Mouse (Mus musculus) embryonic facial prominence, embryonic 14.5 days (tissue): ENCODE results near the gene Fut2. TPM values are rescaled to one million over a fixed set of nuclear protein-coding genes. Genes with fewer than 3 reads are reported as not detected.

Experiments used
- ATAC-seq: fragments of 200-750 bp; cut with Nextera tagmentation; 2 replicates; pipeline ENCODE4 v1.8.0; 2017; ENCODE audit warnings: low read depth, moderate number of reproducible peaks, moderate TSS enrichment
- DNase-seq: peaks from one replicate; pipeline ENCODE4 v3.0.0-alpha.2; 2015; ENCODE audit warnings: low spot score
- H3K27ac ChIP-seq: fragments of 300-500 bp; sonication (generic); replicated peaks from 2 replicates; pipeline ENCODE4 v1.5.1; 2014; ENCODE audit warnings: low read depth, mild to moderate bottlenecking, low read length, moderate library complexity
- H3K27me3 ChIP-seq: fragments of 300-500 bp; sonication (generic); replicated peaks from 2 replicates; pipeline ENCODE4 v1.6.1; 2014; ENCODE audit warnings: low read length; ENCODE audit not compliant: control insufficient read depth, insufficient read depth
- H3K36me3 ChIP-seq: fragments of 300-500 bp; sonication (generic); 2 replicates; pipeline ENCODE4 v1.6.1; 2014; ENCODE audit warnings: low read length, mixed read lengths; ENCODE audit not compliant: control insufficient read depth, insufficient read depth
- H3K4me1 ChIP-seq: fragments of 300-500 bp; sonication (generic); 2 replicates; pipeline ENCODE4 v1.6.1; 2014; ENCODE audit warnings: antibody characterized with exemption, low read length; ENCODE audit not compliant: control insufficient read depth, insufficient read depth
- H3K4me2 ChIP-seq: fragments of 300-500 bp; sonication (generic); 2 replicates; pipeline ENCODE4 v1.6.1; 2014; ENCODE audit warnings: low read depth, mild to moderate bottlenecking, low read length, moderate library complexity, mixed read lengths
- H3K4me3 ChIP-seq: fragments of 300-500 bp; sonication (generic); 2 replicates; pipeline ENCODE4 v1.5.1; 2014; ENCODE audit warnings: low read depth, mild to moderate bottlenecking, low read length
- H3K9ac ChIP-seq: fragments of 300-500 bp; sonication (generic); 2 replicates; pipeline ENCODE4 v1.6.1; 2014; ENCODE audit warnings: low read depth, mild to moderate bottlenecking, low read length, moderate library complexity, mixed read lengths
- H3K9me3 ChIP-seq: fragments of 300-500 bp; sonication (generic); 2 replicates; pipeline ENCODE4 v1.6.1; 2016; ENCODE audit warnings: low read length; ENCODE audit not compliant: control insufficient read depth
- WGBS: fragments of 180-500 bp; shearing (Covaris S2); extraction: QIAGEN DNeasy Blood & Tissue Kit; methylation state at CpG from one replicate; pipeline ENCODE4 v1.1.7; 2014; 5-methylcytosine and 5-hydroxymethylcytosine counted together
- polyA plus RNA-seq: library from polyadenylated mRNA; unstranded; fragments of >200 nt; fragmentation: Nextera tagmentation; extraction: Ambion mirVana; gene quantifications from 2 replicates; pipeline ENCODE4 v1.2.1, GENCODE M21; 2014

The Fut2 gene
- polyA plus RNA-seq, 1 experiment from 2014 or later = 1.9 TPM

- Histone ChIP-seq H3K27ac (no peak overlapping the region), H3K4me2 (no peak overlapping the region), H3K4me1 (peaks cover 22% of the 10 kb centered on the region), H3K9me3 (no peaks in the 10 kb centered on the region), H3K9ac (no peak overlapping the region), H3K27me3 (no peaks in the 10 kb centered on the region), H3K4me3 (no peak overlapping the region), H3K36me3 (no peaks in the 10 kb centered on the region)
- ATAC-seq (no peak), DNase-seq (no peak)
- WGBS = 75% methylated on average over 4 of the region's 4 CpGs
Observed at GRCm38 (mm10) chr7:45646671-45647070, 19.5 kb downstream of the Fut2 start.

- DNase-seq (no peak), ATAC-seq (no peak)
- H3K4me1 ChIP-seq = peaks cover 33% of the 10 kb centered on the region
- no peak overlapping the region for H3K4me2 ChIP-seq
- H3K4me3 ChIP-seq = no peak overlapping the region
- no peaks in the 10 kb centered on the region for H3K36me3 ChIP-seq
- no peak overlapping the region for H3K9ac ChIP-seq
- H3K27ac ChIP-seq = no peak overlapping the region
- H3K27me3 ChIP-seq = no peaks in the 10 kb centered on the region
- H3K9me3 ChIP-seq = no peaks in the 10 kb centered on the region
- WGBS = 85% methylated on average over 7 of the region's 7 CpGs
Observed at GRCm38 (mm10) chr7:45645591-45645971, 20.6 kb downstream of the Fut2 start.

- ATAC-seq (no peak), DNase-seq (no peak)
- Histone ChIP-seq H3K9me3 (no peaks in the 10 kb centered on the region), H3K4me2 (peak overlapping the region; percentile 74), H3K27ac (peak overlapping the region; percentile 80; the same call in 1 of the 2 replicates), H3K36me3 (no peaks in the 10 kb centered on the region), H3K4me1 (peaks cover 34% of the 10 kb centered on the region), H3K27me3 (no peaks in the 10 kb centered on the region), H3K4me3 (peak overlapping the region; percentile 36; the same call in 1 of the 2 replicates), H3K9ac (peak overlapping the region; percentile 53; the same call in 1 of the 2 replicates)
- 64% methylated on average over 6 of the region's 6 CpGs for WGBS
Observed at GRCm38 (mm10) chr7:45644872-45645590, 21.2 kb downstream of the Fut2 start.

GRCm38 (mm10) chr7:45644183-45644582 lies 22.0 kb downstream of the Fut2 start:
- no peaks in the 10 kb centered on the region for H3K9me3 ChIP-seq
- peak overlapping the region; percentile 74 for H3K4me2 ChIP-seq
- peak overlapping the region; percentile 36 for H3K4me3 ChIP-seq
- WGBS = 3% methylated on average over 18 of the region's 18 CpGs
- H3K36me3 ChIP-seq = no peaks in the 10 kb centered on the region
- H3K4me1 ChIP-seq = peaks cover 34% of the 10 kb centered on the region
- ATAC-seq = peak; percentile 37
- no peaks in the 10 kb centered on the region for H3K27me3 ChIP-seq
- peak overlapping the region; percentile 53 for H3K9ac ChIP-seq
- peak overlapping the region; percentile 80 for H3K27ac ChIP-seq
- peak; percentile 87 for DNase-seq

- WGBS = 2% methylated on average over 28 of the region's 28 CpGs
- H3K4me1 ChIP-seq = peaks cover 34% of the 10 kb centered on the region
- no peaks in the 10 kb centered on the region for H3K36me3 ChIP-seq
- H3K9me3 ChIP-seq = no peaks in the 10 kb centered on the region
- no peaks in the 10 kb centered on the region for H3K27me3 ChIP-seq
- H3K27ac ChIP-seq = peak overlapping the region; percentile 90
- peak overlapping the region; percentile 77 for H3K9ac ChIP-seq
- peak; percentile 91 for ATAC-seq
- peak overlapping the region; percentile 81 for H3K4me2 ChIP-seq
- peak; percentile 100 for DNase-seq
- peak overlapping the region; percentile 43 for H3K4me3 ChIP-seq
Observed at GRCm38 (mm10) chr7:45643441-45644178, 22.6 kb downstream of the Fut2 start.

- Histone ChIP-seq H3K9me3 (no peaks in the 10 kb centered on the region), H3K4me1 (peaks cover 41% of the 10 kb centered on the region), H3K27ac (peak overlapping the region; percentile 90), H3K36me3 (no peaks in the 10 kb centered on the region), H3K9ac (peak overlapping the region; percentile 77), H3K4me3 (peak overlapping the region; percentile 43), H3K27me3 (no peaks in the 10 kb centered on the region), H3K4me2 (peak overlapping the region; percentile 81)
- WGBS = 28% methylated on average over 16 of the region's 16 CpGs
- no peak for DNase-seq
- ATAC-seq = no peak
Observed at GRCm38 (mm10) chr7:45642503-45643255, 23.5 kb downstream of the Fut2 start.

GRCm38 (mm10) chr7:45642083-45642482 lies 24.1 kb downstream of the Fut2 start:
- Histone ChIP-seq H3K9me3 (no peaks in the 10 kb centered on the region), H3K4me2 (peak overlapping the region; percentile 81), H3K4me1 (peaks cover 41% of the 10 kb centered on the region), H3K9ac (peak overlapping the region; percentile 48), H3K27ac (0 out of 2 replicates have a peak overlapping the region, but pooled peaks have one; percentile 74), H3K27me3 (no peaks in the 10 kb centered on the region), H3K4me3 (peak overlapping the region; percentile 43), H3K36me3 (no peaks in the 10 kb centered on the region; the same call in 1 of the 2 replicates)
- ATAC-seq (no peak), DNase-seq (no peak)
- WGBS = 71% methylated on average over 5 of the region's 5 CpGs

- Histone ChIP-seq H3K9ac (peak overlapping the region; percentile 48), H3K27ac (peak overlapping the region; percentile 74), H3K36me3 (peaks cover 5% of the 10 kb centered on the region), H3K4me1 (peaks cover 41% of the 10 kb centered on the region), H3K27me3 (no peaks in the 10 kb centered on the region), H3K4me2 (peak overlapping the region; percentile 81), H3K4me3 (peak overlapping the region; percentile 43), H3K9me3 (no peaks in the 10 kb centered on the region)
- WGBS = 51% methylated on average over 16 of the region's 17 CpGs
- 0 out of 2 replicates have a peak, but pooled peaks have one; percentile 1 for ATAC-seq
- peak; percentile 85 for DNase-seq
Observed at GRCm38 (mm10) chr7:45641391-45642040, 24.7 kb downstream of the Fut2 start.
